Mouse (Mus musculus) erythroblast, adult 5-6 weeks (primary cell): ENCODE results near the gene Megf11. TPM values are rescaled to one million over a fixed set of nuclear protein-coding genes. Genes with fewer than 3 reads are reported as not detected.
"Not testable (repeated sequence)": the region's sequence is repeated elsewhere in the genome, so short reads cannot be mapped to it uniquely, and the experiment has no call there.

Source experiments
- ATAC-seq: replicated peaks from 2 replicates; pipeline ENCODE4 v1.8.0; 2016; ENCODE audit warnings: moderate number of reproducible peaks, mild to moderate bottlenecking, moderate TSS enrichment, inconsistent platforms; ENCODE audit not compliant: poor library complexity, low FRiP score, severe bottlenecking
- total RNA-seq, 2 experiments: library from RNA; stranded (forward) in 1 of 2; stranded (reverse) in 1 of 2; fragments of 150-400 nt in 1 of 2; fragments of 200-764, 138-1000 nt in 1 of 2; gene quantifications; 2 replicates each; pipeline versions ENCODE4 v1.2.3 to v1.2.4; 2015 to 2017; ENCODE audit warnings: low replicate concordance in 2 of 2

The Megf11 gene
- total RNA-seq, 2 experiments from 2014 or later, result not detected

DNA sequence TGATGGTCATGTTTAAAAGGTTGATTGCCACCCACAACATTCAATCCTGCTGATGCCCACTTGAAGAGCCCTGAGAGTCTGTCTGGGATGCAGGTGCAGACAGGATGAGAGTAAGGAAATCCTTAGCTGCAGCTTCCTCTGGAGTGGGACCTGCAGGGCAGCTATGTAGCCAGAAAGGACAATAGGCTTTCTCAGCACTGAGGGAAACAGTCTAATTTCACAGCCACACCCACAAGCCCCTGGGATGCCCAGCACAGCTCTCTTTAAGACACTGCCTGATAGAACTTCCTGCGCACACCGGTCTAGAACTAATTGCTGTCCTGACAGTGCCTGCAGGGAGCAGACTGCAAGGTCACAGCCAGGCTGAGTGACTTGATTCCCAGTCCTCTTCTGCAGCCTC is 282.6 kb downstream of the Megf11 start:
- ATAC-seq, result no peak

DNA sequence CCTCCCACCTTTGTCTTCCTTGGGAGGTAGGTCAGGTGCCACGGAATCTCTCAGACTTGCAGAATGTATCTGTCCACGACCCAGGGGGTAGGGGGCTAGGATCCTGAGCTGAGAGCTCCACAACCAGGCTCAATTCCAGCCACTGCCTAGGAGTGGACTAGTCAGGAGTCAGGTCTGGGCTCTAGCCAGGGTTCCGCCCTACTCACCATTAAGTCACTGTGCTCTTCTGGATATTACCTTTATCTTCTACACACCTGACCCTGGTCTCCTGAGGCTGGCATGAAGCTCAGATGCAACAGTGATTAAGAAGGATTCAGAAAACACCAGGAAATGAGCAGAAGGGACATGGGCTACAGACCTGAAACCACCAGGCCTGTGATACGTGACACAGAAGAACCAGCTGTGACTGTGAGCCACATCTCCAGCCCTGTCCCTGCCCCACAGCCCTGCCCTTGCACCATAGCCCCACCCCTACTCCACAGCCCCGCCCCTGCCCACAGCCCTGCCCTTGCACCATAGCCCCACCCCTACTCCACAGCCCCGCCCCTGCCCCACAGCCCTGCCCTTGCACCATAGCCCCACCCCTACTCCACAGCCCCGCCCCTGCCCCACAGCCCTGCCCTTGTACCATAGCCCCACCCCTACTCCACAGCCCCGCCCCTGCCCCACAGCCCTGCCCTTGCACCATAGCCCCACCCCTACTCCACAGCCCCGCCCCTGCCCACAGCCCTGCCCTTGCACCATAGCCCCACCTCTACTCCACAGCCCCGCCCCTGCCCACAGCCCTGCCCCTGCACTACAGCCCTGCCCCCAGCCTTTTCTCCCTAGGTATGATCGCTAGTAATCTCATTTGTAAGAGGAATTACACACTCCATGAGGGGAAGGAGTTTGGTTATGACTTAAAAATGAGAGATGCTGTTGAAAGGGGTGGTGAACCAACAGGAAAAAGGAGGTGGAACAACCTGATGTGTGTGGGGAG is 286.2 kb downstream of the Megf11 start:
- ATAC-seq, result peak; percentile 35; the same call in 1 of the 2 replicates

DNA sequence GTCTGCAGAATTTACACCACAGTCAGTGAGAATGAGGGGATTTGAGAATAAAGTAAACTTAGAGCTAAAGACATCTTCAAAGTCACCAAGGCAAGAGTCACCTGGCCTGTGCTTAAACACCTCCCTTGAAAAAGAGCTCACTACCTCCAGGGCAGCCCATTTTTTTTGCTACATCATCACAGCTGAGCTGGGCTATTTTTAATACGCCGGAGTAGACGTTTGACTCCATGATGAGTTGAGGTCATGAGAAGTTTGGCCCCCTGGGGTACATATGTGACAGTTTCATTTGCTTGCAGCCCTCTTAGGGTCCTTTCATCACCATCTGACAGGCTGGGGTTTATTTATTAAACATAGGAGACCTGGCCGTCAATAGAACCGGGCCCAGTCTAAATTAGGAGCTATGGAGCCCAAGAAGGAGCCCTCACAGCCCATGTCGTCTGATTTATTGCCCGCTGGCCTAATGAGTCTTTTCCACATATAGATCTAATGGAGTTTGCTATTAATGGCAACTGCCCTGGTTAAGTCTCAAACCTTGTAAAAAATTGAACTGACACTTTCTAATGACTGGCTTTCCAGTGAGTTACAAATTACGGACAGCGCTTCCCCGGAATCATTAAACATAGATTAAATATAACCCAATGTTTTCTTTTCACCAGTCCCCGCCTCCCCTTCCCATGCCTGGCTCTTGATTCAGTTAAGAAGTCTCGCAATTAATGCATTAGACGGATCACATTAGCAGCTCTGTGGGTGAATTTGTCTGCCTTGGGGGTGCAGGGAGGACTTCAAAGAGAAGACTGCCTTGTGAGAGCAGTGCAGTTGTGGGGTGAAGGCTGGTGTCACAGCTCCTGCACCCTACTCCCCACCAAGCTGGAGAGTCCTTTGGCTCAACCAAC is 301.9 kb downstream of the Megf11 start:
- ATAC-seq, result no peak

DNA sequence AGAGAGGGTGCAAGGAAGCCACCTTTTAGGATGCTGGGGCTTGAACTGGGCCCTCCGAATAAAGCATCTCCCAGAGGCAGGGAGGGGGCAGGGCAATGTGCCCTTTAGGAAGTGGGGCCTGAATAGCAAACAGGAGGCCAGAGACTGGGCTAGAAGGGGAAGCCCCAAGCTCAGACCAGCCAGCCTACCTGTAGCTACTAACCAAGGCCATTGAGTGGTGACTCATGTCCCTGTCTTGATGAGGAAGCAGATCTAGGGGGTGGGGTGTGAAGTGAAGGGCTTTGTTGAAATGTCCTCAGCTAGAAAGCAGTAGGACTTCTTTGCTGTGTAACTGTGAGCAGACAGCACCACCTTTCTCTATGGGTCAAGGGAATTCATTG is 302.6 kb downstream of the Megf11 start:
- no peak for ATAC-seq

DNA sequence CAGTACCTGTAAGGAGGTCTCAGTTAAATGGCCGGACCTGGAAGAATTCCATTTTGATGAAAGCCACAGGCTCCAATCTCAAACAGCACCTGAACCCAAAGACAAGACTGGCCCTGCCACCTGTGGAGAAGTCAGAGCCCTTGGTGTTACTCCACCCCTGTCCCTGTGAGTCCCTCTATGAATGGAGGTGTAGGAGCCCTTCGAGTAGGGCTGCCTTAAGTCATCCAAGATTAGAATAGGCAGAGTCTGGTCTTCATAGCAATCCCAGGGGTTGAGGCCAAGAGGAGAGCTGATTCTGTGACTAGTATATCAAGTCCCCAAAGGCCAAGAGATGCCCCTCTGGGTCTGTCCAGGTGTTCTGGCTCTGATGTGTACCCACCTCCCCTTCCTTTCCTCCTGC is 305.3 kb downstream of the Megf11 start:
- ATAC-seq, result no peak

DNA sequence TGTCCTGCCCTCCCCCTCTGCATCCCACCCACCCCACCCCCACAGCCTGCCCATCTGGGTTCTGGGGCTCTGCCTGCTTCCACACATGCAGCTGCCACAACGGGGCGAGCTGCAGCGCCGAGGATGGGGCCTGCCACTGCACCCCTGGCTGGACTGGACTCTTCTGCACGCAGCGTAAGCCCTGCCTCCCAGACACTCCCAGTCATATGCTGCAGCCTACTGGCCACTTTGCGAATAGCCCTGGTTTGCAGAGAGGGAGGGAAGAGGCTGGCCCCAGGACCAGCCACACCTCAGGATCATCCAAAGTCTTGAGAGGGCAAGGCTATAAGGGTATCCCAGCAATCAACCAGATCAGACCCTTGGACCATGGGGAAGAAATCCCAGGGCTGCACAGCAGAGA is 305.8 kb downstream of the Megf11 start:
- 0 out of 2 replicates have a peak, but pooled peaks have one; percentile 37 for ATAC-seq

DNA sequence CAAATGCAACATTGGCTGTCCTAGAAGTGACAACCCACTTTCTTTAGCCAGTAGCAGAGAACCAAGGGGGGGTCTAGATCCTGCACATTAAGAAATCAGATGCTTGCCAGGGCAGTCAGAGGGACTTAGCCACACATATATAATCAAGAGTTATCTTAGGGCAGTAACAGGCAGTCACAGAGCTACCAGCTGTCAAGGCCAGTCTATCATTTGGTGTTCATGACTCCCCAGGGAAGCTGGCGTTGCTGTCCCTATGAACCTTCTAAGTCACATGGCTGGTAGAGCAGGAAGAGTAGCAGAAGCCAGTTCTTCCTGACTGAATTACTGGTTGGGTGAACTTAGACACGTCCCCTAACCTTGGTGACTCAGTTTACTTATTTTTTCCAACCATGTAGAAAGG is 307.7 kb downstream of the Megf11 start:
- no peak for ATAC-seq

DNA sequence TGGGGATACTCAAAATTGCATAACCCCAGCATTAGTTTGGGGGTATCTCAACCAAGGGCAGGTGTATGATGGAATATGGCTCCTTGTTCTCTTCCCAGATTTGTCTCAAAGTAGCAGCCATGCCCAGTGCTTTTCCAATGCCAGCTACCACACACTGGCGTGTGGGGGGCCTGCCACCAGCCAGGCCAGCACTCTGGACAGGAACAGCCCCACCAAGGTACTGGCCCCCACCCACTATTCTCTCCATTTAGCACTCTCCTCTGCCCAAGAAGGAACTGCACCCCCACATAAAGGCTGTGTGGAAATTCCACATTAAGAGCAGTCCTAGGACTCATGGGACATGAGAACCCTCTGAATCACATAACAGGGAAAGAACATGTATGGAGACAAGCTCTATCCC is 309.8 kb downstream of the Megf11 start:
- ATAC-seq, result no peak

DNA sequence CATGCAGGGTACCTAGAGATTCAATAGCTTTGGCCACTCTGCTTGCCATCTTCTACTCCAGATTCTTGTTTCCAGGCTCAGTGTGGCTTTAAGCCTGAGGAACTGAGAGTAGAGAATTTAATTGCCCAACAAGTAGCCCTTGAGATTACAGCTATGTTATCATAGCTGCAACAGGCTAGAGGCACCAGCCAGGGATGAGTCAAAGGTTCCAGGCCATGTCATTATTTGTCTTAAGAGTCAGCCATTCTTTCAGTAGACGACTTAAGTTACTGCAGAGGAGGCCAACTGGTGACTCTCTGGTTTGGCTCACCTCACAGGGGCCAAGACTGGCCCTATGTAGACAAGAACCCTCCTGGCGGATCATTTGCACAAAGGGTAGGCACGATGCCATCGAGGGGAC is 311.0 kb downstream of the Megf11 start:
- no peak for ATAC-seq

DNA sequence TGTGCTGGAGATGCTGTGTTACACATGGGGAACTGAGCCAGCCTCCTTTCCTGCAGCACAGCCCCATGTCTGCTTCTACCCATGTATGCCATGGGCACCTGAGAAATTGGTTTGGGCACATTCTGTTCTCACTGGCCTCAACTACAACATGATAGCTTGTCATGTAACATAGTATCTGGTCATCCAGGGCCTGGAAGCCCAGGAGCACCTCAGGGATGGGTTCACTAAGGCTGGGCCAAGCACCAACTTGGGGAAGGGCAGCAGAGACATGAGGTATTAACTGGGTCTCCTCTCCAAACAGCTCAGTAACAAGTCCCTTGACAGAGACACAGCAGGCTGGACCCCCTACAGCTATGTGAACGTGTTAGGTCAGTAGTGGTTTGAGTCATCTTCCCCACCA is 311.6 kb downstream of the Megf11 start:
- ATAC-seq, result no peak

DNA sequence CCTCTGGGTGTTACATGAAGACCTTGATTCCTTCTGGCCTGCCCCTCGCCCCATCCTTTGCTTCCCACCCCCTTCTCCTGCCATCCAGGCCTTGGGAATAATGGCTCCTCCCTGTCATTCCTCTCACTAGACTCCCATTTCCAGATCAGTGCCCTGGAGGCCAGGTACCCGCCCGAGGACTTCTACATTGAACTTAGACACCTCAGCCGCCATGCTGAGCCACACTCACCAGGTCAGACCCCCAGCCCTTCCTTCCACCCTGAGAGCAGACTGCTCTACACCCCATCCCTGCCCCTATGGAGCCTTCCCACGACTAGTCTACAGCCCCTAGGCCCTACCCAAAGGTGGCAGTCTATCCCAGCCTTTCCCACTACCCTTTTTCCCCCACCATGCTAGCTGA is 312.3 kb downstream of the Megf11 start:
- ATAC-seq, result no peak

DNA sequence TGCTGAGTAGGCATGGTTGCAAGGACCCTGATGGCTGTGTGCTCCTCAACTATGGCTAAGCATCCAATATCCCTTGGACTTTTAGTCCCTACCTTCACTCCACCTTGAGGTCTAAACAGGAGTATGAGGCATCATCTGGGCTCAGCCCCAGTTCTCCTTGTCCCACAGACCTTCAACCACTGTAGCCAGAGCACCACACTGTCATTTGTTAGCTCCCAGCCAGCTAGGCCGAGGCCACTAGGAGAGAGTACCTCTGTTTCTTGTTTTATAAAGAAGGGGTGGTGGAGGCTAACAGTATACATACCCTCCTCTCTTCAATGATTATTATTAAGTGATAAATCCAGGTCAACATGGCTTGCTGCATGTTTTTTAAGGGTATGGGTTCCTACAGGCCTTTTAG is 313.2 kb downstream of the Megf11 start:
- ATAC-seq, result no peak

DNA sequence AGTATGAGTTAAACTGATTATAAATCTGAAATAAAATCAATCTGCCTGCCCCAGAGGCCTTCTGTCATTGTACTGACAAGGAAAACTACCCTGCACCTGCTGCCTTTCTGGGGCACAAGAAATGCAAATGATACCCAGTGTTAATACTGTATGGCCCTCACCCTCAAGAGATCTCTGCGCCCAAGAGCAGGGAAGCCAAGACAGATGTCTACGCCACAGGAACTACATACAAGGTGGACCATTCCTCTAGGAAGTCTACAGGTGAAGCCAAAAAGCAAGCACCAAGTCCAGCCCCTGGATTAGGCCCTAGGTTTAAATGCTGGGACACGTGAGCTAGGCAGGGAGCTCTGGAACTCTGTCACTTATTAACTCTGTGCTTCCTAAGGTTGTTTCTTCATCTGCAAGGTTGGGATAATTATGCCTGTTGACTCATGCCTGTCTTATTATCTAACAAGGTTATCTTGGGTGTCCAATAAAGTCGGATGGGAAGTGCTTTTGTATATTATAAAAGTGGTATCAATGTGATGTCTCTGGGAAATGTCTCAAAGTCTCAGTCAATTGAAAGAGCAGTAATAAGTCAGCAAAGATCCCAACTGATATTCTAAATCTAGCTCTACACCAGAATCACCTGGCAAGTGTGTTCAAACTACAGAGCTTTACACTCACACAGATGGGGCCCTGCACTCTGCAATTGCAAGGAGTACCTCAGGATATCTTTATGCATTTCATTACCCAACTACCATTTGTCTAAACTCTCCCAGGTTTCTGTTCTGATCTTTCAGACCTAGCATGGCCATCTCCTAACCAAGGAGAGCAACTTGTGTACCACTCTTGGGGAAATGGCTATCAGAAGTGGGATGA is 315.3 kb downstream of the Megf11 start:
- no peak for ATAC-seq

DNA sequence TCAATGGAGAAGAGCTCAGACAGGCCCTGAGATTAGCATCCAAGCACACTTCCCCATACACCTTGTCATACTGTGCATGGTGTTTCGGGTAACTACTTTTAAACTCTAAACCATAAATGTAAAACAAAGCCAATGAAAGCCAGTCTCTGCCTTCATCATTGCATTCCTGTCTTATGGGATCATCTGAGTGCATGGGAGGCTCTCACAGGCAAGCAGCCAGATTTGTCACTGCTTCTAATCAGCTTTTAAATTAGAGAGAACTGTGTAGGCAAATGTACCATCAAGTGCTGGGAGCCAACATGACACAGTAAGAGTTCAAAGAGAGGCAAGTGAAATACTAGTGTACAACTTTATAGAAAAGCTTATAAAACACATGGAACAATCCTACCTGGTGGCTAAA is 316.2 kb downstream of the Megf11 start:
- ATAC-seq, result no peak

DNA sequence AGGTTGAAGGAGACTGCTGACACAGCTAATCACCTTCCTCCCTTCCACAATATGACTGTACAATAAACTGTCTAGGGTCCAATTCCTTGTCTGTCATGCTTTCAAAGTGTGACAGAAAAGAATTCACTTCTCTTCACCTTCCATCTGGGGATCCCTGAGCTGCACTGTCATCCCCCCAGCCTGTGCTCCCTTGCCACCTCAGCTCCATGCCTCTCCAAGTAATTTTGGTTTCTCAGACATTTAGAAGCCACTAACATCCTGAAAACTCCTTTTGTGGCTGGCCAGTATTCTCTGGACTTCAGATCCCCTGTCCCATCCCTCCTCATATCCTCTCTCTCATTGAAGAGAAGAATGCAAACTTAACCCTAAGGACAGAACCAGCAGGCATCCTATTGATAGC is 317.0 kb downstream of the Megf11 start:
- no peak for ATAC-seq

DNA sequence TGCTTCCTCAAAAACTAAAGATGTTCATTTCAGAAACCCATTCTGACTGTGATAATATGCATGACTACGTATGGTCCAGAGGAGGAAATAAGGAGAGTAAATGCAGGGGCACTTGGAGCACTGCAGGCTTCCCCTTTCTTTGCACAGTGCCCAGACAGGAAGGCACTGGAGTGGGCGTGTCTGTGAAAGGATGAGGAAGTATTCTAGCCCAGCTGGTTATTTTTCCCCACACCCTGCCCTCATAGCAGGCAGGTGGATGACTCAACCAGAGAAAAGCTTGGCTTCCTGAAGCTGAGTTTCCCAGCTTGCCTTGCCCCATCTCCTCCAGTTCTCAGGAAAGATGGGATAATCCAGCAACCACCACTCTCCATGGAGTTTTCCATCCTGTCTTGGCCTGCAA is 317.5 kb downstream of the Megf11 start:
- no peak for ATAC-seq

DNA sequence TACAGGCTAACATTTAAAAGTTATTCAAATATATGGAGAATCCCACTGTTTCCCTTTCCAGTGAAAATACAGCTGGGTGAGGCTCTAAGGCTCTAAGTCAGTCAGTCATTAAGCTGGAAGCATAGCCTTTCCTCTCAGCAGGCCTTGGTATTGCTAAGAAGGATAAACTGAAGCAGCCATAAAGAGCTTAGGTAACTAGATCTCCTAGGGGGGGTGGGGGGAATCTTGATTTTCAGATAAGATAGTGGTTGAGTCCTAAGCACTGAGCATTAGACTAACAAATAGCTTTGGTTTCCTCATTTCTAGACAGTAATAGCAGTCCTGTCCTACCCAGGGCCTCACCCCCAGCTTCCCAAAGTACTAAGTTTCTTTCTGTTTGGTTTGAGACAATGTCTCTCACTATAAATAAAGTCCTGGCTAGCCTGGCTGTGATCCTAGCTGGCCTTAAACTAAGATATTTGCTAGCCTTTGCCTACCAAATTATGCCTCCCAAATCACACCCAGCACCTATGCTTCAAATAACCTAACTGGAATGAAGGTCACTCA is 318.1 kb downstream of the Megf11 start:
- no peak for ATAC-seq

DNA sequence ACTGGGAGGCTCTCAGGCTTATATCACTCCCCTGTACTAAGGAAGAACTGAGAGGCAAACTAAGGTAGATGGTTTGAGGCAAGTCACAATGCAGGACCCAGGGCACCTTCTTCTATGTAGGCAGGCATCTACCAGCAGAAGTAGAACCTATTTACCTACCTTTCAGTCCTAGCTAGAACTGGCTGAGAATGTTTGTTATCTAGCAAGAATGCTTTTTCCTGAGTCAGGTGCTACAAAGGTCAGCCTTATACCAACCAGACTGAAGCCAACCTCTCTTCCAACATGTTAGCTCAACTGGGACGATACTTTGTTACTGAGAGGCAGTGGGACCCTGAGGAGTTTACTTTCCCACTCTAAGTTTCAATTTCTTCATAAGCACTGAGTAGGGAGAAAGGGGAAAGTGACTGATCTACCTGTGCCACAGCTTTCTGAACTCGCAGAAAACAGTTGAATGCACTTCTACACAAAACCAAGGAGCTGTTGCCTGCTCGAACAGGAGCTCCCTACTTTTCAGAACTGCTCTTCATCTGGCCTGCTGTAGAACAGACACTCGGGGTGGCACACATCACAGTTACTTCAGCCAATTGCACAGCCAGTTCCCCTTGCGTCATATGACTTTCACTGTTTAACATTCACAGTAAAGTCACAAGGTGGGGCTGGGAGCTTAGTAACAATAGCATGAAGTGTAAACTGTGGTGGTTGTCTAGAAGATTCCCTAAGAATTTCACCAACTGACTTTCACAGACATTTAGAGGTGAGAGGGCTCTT is 318.8 kb downstream of the Megf11 start:
- ATAC-seq, result no peak

DNA sequence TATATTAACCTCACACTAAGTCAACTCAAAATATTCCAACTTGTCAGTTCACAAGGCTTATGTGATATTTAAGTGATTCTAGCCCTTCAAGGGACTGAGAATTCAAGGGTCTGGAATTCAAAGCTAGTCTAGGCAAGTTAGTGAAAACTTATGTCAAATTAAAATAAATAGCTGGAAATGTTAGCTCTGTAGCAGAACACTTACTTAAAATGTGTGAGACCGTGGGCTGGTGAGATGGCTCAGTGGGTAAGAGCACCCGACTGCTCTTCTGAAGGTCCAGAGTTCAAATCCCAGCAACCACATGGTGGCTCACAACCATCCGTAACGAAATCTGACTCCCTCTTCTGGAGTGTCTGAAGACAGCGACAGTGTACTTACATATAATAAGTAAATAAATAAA is 324.9 kb downstream of the Megf11 start:
- not testable (repeated sequence) for ATAC-seq
